Mouse (Mus musculus) testis, adult 2 months (tissue): ENCODE measurements at regions not wholly inside any gene's neighbourhood (a gene's known extent, or its start where the extent isn't known, plus 50 kb on each side); places are given as distances from the start of the nearest gene placed in this dataset.

Source experiments
- H3K27ac ChIP-seq: fragments of 200-500 bp; 2 replicates; pipeline ENCODE4 v1.5.1; 2012; ENCODE audit warnings: low read depth, low read length; ENCODE audit not compliant: control insufficient read depth, insufficient read depth
- H3K27me3 ChIP-seq: fragments of 200-500 bp; 2 replicates; pipeline ENCODE4 v1.6.1; 2012; ENCODE audit warnings: mild to moderate bottlenecking, low read length, moderate library complexity; ENCODE audit not compliant: control insufficient read depth, insufficient read depth
- H3K36me3 ChIP-seq: fragments of 200-500 bp; 2 replicates; pipeline ENCODE4 v1.6.1; 2012; ENCODE audit warnings: mild to moderate bottlenecking, low read length; ENCODE audit not compliant: control insufficient read depth, insufficient read depth
- H3K4me1 ChIP-seq: fragments of 200-500 bp; 2 replicates; pipeline ENCODE4 v1.6.1; 2012; ENCODE audit warnings: low read length; ENCODE audit not compliant: control insufficient read depth, insufficient read depth
- H3K4me3 ChIP-seq: fragments of 200-500 bp; 2 replicates; pipeline ENCODE4 v1.5.1; 2012; ENCODE audit warnings: low read depth, mild to moderate bottlenecking, low read length, moderate library complexity, mixed read lengths; ENCODE audit not compliant: control insufficient read depth
- CTCF ChIP-seq: fragments of 200-500 bp; IDR thresholded peaks from 2 replicates; pipeline ENCODE4 v1.5.1; 2012; ENCODE audit warnings: low read depth, mild to moderate bottlenecking, inconsistent platforms, low read length, moderate library complexity; ENCODE audit not compliant: control insufficient read depth, insufficient read depth, insufficient replicate concordance
- POLR2A ChIP-seq: fragments of 200-500 bp; IDR thresholded peaks from 2 replicates; pipeline ENCODE4 v1.6.1; 2012; ENCODE audit warnings: low read depth, mild to moderate bottlenecking, inconsistent platforms, low read length, moderate library complexity; ENCODE audit not compliant: control insufficient read depth

DNA sequence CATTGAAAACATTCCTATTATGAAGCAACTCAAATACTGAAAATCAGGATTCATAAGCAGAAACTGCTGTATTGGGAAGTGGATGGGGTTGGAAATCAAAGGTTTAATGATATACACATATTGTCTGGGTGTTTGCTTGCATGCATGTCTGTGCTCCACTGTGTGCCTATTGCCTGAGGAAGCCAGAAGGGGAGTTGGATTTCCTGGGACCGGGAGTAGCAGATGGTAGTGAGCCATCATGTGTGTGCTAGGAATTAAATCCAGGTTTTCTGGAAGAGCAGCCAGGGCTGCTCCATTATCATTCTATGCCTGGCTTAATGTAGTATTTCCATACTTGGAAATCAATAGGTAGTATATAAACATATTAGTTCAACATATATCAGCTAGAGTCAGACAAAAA, 271.0 kb upstream of the Marcks start:
- H3K27ac ChIP-seq, result no peak overlapping the region
- no peak overlapping the region for H3K4me3 ChIP-seq
- no peaks in the 10 kb centered on the region for H3K4me1 ChIP-seq
- H3K27me3 ChIP-seq, result no peaks in the 10 kb centered on the region
- H3K36me3 ChIP-seq, result no peaks in the 10 kb centered on the region
- TF ChIP-seq POLR2A (no peak), CTCF (no peak)

DNA sequence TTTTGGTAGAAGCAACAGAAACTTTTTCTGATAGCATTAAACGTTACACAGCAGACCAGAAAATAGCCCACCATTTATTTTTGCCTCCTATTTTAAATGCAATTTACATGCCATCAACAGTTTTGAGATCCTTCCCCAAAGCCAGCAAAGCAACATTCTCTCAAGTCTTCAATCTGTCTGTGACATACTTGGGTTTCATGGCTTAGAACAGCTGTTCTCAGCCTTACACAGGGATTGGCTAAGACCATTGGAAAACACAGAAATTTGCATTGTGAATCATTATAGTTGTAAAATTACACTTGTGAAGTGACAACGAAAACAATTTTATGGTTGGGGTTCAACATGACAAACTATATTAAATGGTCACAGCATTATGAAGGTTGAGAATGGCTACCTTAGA, 268.8 kb upstream of the Marcks start:
- H3K36me3 ChIP-seq, result no peaks in the 10 kb centered on the region
- no peak for TF ChIP-seq CTCF
- no peak for TF ChIP-seq POLR2A
- H3K27ac ChIP-seq, result no peak overlapping the region
- no peak overlapping the region for H3K4me3 ChIP-seq
- no peaks in the 10 kb centered on the region for H3K4me1 ChIP-seq
- H3K27me3 ChIP-seq, result no peaks in the 10 kb centered on the region

DNA sequence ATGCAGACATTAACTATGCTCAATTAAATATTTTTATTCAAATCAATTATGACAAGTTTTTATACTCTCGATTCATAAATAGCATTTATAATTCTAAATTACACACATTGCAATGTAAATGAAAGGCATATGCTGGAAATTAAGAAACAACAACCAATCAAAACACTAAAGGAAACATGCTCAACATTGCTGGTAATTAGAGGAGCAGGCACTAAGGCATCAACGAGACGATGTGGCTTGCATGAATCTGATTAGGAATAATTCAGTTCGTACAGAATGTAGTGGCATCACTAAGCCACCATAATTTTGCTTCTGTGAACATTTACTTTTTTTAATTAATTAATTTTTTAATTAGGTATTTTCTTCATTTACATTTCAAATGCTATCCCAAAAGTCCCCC, 266.2 kb upstream of the Marcks start:
- H3K36me3 ChIP-seq, result no peaks in the 10 kb centered on the region
- no peaks in the 10 kb centered on the region for H3K4me1 ChIP-seq
- H3K27ac ChIP-seq, result no peak overlapping the region
- H3K4me3 ChIP-seq, result no peak overlapping the region
- no peaks in the 10 kb centered on the region for H3K27me3 ChIP-seq
- TF ChIP-seq CTCF (no peak), POLR2A (no peak)

GRCm38 (mm10) chr10:37404407-37404806, 265.7 kb upstream of the Marcks start:
- TF ChIP-seq CTCF, result no peak
- no peak for TF ChIP-seq POLR2A
- Histone ChIP-seq H3K27me3 (no peaks in the 10 kb centered on the region), H3K27ac (no peak overlapping the region), H3K4me3 (no peak overlapping the region), H3K4me1 (no peaks in the 10 kb centered on the region), H3K36me3 (no peaks in the 10 kb centered on the region)

- no peaks in the 10 kb centered on the region for H3K36me3 ChIP-seq
- TF ChIP-seq POLR2A (no peak), CTCF (no peak)
- no peak overlapping the region for H3K27ac ChIP-seq
- H3K4me1 ChIP-seq, result peaks cover 3% of the 10 kb centered on the region
- no peak overlapping the region for H3K4me3 ChIP-seq
- no peaks in the 10 kb centered on the region for H3K27me3 ChIP-seq
Measured at GRCm38 (mm10) chr10:37402376-37402775, 263.7 kb upstream of the Marcks start.

DNA sequence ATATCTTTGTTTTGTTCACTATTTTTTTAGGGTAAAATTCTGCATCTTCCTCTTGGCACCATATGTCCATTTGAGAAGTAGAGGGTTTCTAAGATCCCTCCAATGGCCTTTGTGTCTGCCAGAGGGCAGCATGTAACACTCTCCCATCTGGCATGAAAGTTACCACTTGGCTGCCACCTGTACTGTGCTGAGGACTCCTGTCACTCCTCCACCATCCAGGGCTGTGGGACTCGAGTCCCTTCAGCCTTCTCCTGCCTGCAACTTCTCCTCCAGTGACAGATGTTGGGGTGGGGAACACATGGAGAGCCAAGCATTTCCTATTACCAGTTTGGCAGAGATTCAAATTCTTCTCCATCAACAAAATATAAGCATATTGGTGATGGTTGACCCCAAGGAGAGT, 262.3 kb upstream of the Marcks start:
- Histone ChIP-seq H3K4me1 (peaks cover 3% of the 10 kb centered on the region), H3K36me3 (no peaks in the 10 kb centered on the region), H3K4me3 (no peak overlapping the region), H3K27me3 (no peaks in the 10 kb centered on the region), H3K27ac (no peak overlapping the region)
- TF ChIP-seq CTCF, result no peak
- no peak for TF ChIP-seq POLR2A

DNA sequence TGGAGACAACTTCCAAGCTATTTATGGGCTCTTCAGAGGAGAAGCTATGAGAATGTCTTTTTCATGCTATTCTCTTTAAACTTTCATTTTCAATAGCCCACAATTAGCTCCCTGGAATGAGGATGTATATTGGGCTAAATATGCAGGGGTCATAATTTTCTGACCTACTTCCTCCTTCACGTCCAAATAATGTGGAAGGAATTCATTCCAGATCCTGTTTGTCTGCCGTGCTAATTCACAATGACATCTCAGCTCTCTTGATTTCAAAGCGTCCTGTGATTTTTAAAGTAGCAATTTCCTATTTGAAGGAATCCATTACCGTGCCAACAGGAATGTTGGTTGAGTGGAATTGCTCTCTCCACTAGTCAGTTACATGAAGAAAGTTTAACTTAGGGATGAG, 261.7 kb upstream of the Marcks start:
- Histone ChIP-seq H3K36me3 (no peaks in the 10 kb centered on the region), H3K27me3 (no peaks in the 10 kb centered on the region), H3K4me1 (peaks cover 3% of the 10 kb centered on the region), H3K27ac (no peak overlapping the region), H3K4me3 (no peak overlapping the region)
- TF ChIP-seq POLR2A (no peak), CTCF (no peak)
